Mouse (Mus musculus): ENCODE results near the gene Dennd2a. TPM values are rescaled to one million over a fixed set of nuclear protein-coding genes. Genes with fewer than 3 reads are reported as not detected.

The Dennd2a gene
- polyA plus RNA-seq, 1 experiment from 2014 or later: 7.7 TPM

DNA sequence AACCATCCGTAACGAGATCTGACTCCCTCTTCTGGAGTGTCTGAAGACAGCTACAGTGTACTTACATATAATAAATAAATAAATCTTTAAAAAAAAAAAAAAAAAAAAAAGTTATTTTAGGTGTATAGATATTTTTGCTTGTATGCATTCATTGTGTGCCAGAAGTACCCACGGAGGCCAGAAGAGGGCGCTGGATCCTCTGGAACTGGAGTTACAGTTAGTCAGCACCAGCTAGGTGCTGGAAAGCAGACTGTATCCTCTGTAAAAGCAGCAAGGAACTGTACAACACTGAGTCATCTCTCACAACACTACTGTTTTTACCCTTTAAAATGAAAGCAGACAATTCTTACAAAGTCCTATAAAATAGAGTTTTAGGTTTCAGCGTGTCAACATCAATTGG is 141.9 kb downstream of the Dennd2a start:
- Histone ChIP-seq H3K27ac (no peak overlapping the region), H3K79me2 (ENCODE audit: inconsistent target) (peaks cover 88% of the 10 kb centered on the region), H3K36me3 (ENCODE audit: inconsistent target) (0 out of 2 replicates have a peak, but pooled peaks cover 1% of the 10 kb centered on the region), H3K4me3 (ENCODE audit: inconsistent target) (no peak overlapping the region)
- 76% methylated on average over 3 of the region's 5 CpGs for WGBS (ENCODE audit: missing documents)

DNA sequence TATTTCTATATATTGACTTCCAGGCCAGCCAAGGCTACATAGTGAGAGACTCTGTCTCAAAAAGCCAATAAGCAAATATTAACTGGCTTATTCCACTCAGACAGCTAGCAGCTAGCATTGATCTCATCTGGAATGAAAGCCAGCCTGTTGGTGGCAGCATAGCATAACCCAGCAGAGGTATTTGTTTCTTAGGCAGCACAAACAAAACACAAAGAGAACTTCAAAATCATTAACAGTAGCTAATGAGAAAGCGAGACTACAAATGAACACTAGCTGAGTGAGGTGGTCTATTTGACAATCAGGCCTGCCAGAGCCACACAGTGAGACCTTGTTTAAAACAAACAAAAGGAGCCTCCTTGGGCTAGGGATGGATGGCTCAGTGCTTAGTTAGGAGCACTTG is 143.6 kb downstream of the Dennd2a start:
- Histone ChIP-seq H3K4me3 (ENCODE audit: inconsistent target) (no peak overlapping the region), H3K36me3 (ENCODE audit: inconsistent target) (peaks cover 16% of the 10 kb centered on the region), H3K27ac (no peak overlapping the region), H3K79me2 (ENCODE audit: inconsistent target) (peaks cover 99% of the 10 kb centered on the region)
- WGBS (ENCODE audit: missing documents): 100% methylated on average over 1 of the region's 1 CpGs

Other genes starting within 250 kb of the Dennd2a start
- gene Slc37a3, start 180.2 kb downstream of the Dennd2a start, polyA plus RNA-seq (2018): 15.2 to 33.3 TPM (median 21.6 TPM) in 3 replicates
- 3.6 to 21.5 TPM (median 8.0 TPM) in 3 replicates for gene Rab19, start 176.7 kb downstream of the Dennd2a start, polyA plus RNA-seq (2018)
- 84.9 to 132 TPM (median 125 TPM) in 3 replicates for gene Mkrn1, start 137.4 kb downstream of the Dennd2a start, polyA plus RNA-seq (2018)
- 6.4 to 12.8 TPM (median 7.8 TPM) in 3 replicates for gene Adck2, start 16.0 kb upstream of the Dennd2a start, polyA plus RNA-seq (2018)
- gene Gm42420, start 27.9 kb upstream of the Dennd2a start, polyA plus RNA-seq (2018): not detected in 3 replicates
- 19.3 to 95.8 TPM (median 73.1 TPM) in 3 replicates for gene Ndufb2, start 34.7 kb upstream of the Dennd2a start, polyA plus RNA-seq (2018)
- gene Braf, start 167.6 kb upstream of the Dennd2a start, polyA plus RNA-seq (2018): 10.7 to 14.3 TPM (median 11.9 TPM) in 3 replicates